Mouse (Mus musculus): ENCODE data around the gene Gnaq. TPM values are rescaled to one million over a fixed set of nuclear protein-coding genes. Genes with fewer than 3 reads are reported as not detected.

The Gnaq gene
- polyA plus RNA-seq, 1 experiment from 2014 or later: 115 TPM

- WGBS: 47% methylated on average over 2 of the region's 2 CpGs
- Histone ChIP-seq H3K27ac (ENCODE audit: low read length) (no peak overlapping the region; the same call in 1 of the 2 replicates), H3K36me3 (ENCODE audit: control insufficient read depth, insufficient read depth, low read length) (peaks cover 6% of the 10 kb centered on the region; the same call in 1 of the 2 replicates), H3K9me3 (replicated peaks; ENCODE audit: control insufficient read depth, low read length, poor library complexity, severe bottlenecking) (no peaks in the 10 kb centered on the region), H3K4me2 (ENCODE audit: low read length) (no peak overlapping the region), H3K4me1 (ENCODE audit: control insufficient read depth, insufficient read depth, low read length) (peaks cover 7% of the 10 kb centered on the region), H3K9ac (ENCODE audit: low read depth, low read length) (no peak overlapping the region), H3K27me3 (ENCODE audit: control insufficient read depth, insufficient read depth, low read depth, low read length) (no peaks in the 10 kb centered on the region), H3K4me3 (ENCODE audit: low read depth, low read length) (no peak overlapping the region)
- no peak for ATAC-seq
These were observed 92.2 kb downstream of the Gnaq start for GRCm38 (mm10) chr19:16224831-16225230.

GRCm38 (mm10) chr19:16231584-16231983, 99.0 kb downstream of the Gnaq start:
- Histone ChIP-seq H3K36me3 (ENCODE audit: control insufficient read depth, insufficient read depth, low read length) (no peaks in the 10 kb centered on the region), H3K4me3 (ENCODE audit: low read depth, low read length) (no peak overlapping the region), H3K4me1 (ENCODE audit: control insufficient read depth, insufficient read depth, low read length) (peaks cover 11% of the 10 kb centered on the region), H3K9ac (ENCODE audit: low read depth, low read length) (no peak overlapping the region), H3K9me3 (replicated peaks; ENCODE audit: control insufficient read depth, low read length, poor library complexity, severe bottlenecking) (no peaks in the 10 kb centered on the region), H3K27me3 (ENCODE audit: control insufficient read depth, insufficient read depth, low read depth, low read length) (no peaks in the 10 kb centered on the region), H3K4me2 (ENCODE audit: low read length) (no peak overlapping the region), H3K27ac (ENCODE audit: low read length) (no peak overlapping the region)
- 92% methylated on average over 1 of the region's 1 CpGs for WGBS
- ATAC-seq: no peak

DNA sequence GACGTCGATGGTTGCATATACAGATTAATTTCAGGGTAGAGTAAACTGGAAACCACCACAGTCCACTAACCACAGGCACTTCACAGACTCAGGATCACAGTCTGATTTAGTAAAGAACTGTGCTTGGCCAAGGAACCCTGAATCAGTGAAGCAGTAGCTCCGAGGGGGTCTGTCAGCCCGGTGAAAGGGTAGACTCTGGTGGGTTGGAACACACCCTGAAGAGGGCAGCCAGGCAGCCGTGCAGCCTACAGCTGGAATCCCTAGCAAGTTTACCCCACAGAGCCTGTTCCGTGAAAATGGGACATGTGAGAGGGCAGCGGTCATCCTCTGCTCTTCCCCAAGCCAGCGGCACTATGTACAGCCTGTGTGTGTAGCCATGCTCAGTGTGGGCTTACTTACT, 103.0 kb downstream of the Gnaq start:
- Histone ChIP-seq H3K4me2 (ENCODE audit: low read length) (no peak overlapping the region), H3K27me3 (ENCODE audit: control insufficient read depth, insufficient read depth, low read depth, low read length) (no peaks in the 10 kb centered on the region), H3K4me3 (ENCODE audit: low read depth, low read length) (no peak overlapping the region), H3K4me1 (ENCODE audit: control insufficient read depth, insufficient read depth, low read length) (peaks cover 37% of the 10 kb centered on the region), H3K36me3 (ENCODE audit: control insufficient read depth, insufficient read depth, low read length) (no peaks in the 10 kb centered on the region), H3K9me3 (replicated peaks; ENCODE audit: control insufficient read depth, low read length, poor library complexity, severe bottlenecking) (no peaks in the 10 kb centered on the region), H3K9ac (ENCODE audit: low read depth, low read length) (no peak overlapping the region), H3K27ac (ENCODE audit: low read length) (no peak overlapping the region)
- 82% methylated on average over 8 of the region's 8 CpGs for WGBS
- ATAC-seq: no peak

DNA sequence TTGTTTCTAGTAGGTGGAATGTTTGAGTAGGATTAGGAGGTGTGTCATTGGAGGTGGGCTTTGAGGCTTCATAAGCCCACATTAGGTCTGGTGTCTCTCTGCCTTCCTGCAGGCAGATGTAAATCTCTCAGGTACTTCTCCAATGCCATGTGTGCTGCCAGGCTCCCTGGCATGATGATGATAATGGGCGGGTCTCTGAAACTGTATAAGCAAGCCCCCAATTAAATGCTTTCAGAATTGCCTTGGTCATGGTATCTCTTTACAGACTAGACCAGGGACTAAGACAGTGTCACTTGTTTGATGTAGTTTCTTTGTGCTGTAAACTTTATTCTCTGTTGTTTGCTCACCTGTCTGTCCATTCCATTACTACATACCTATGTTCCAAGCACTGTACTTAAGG, 104.4 kb downstream of the Gnaq start:
- H3K27ac ChIP-seq (ENCODE audit: low read length): no peak overlapping the region
- peaks cover 43% of the 10 kb centered on the region for H3K4me1 ChIP-seq (ENCODE audit: control insufficient read depth, insufficient read depth, low read length)
- no peaks in the 10 kb centered on the region for H3K9me3 ChIP-seq (replicated peaks; ENCODE audit: control insufficient read depth, low read length, poor library complexity, severe bottlenecking)
- H3K4me3 ChIP-seq (ENCODE audit: low read depth, low read length): no peak overlapping the region
- ATAC-seq: no peak
- H3K36me3 ChIP-seq (ENCODE audit: control insufficient read depth, insufficient read depth, low read length): no peaks in the 10 kb centered on the region
- no peak overlapping the region for H3K4me2 ChIP-seq (ENCODE audit: low read length)
- no peaks in the 10 kb centered on the region for H3K27me3 ChIP-seq (ENCODE audit: control insufficient read depth, insufficient read depth, low read depth, low read length)
- WGBS: 95% methylated on average over 1 of the region's 1 CpGs
- no peak overlapping the region for H3K9ac ChIP-seq (ENCODE audit: low read depth, low read length)

- Histone ChIP-seq H3K4me2 (ENCODE audit: low read length) (no peak overlapping the region), H3K27ac (ENCODE audit: low read length) (peak overlapping the region; percentile 53), H3K4me3 (ENCODE audit: low read depth, low read length) (no peak overlapping the region), H3K36me3 (ENCODE audit: control insufficient read depth, insufficient read depth, low read length) (no peaks in the 10 kb centered on the region), H3K9ac (ENCODE audit: low read depth, low read length) (no peak overlapping the region), H3K4me1 (ENCODE audit: control insufficient read depth, insufficient read depth, low read length) (peaks cover 43% of the 10 kb centered on the region), H3K27me3 (ENCODE audit: control insufficient read depth, insufficient read depth, low read depth, low read length) (no peaks in the 10 kb centered on the region), H3K9me3 (replicated peaks; ENCODE audit: control insufficient read depth, low read length, poor library complexity, severe bottlenecking) (no peaks in the 10 kb centered on the region)
- 0 out of 2 replicates have a peak, but pooled peaks have one; percentile 16 for ATAC-seq
- 55% methylated on average over 4 of the region's 4 CpGs for WGBS
These were observed 105.4 kb downstream of the Gnaq start for GRCm38 (mm10) chr19:16238072-16238471.

DNA sequence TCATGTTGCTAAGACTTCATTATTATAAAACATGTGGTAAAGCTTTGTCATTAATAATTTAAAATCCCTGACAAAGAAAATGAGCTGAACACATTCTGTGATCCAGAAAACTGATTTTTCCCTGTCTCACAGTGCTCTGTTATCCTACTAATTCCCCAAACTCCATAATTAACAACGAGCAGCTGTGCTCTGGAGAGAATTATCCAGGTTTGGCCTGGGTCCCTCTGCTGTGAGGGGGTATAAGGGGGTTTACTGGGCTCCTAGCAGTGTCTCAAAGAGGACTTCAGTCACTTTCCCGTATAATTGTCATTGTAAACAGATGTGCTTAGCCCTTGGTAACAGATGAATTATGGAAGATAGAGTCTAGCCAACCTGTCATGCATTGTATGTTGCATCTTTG, 105.9 kb downstream of the Gnaq start:
- H3K9ac ChIP-seq (ENCODE audit: low read depth, low read length): no peak overlapping the region
- no peaks in the 10 kb centered on the region for H3K36me3 ChIP-seq (ENCODE audit: control insufficient read depth, insufficient read depth, low read length)
- H3K4me1 ChIP-seq (ENCODE audit: control insufficient read depth, insufficient read depth, low read length): peaks cover 45% of the 10 kb centered on the region
- no peak overlapping the region for H3K4me2 ChIP-seq (ENCODE audit: low read length)
- peak overlapping the region; percentile 53 for H3K27ac ChIP-seq (ENCODE audit: low read length)
- peak; percentile 19; the same call in 1 of the 2 replicates for ATAC-seq
- H3K27me3 ChIP-seq (ENCODE audit: control insufficient read depth, insufficient read depth, low read depth, low read length): no peaks in the 10 kb centered on the region
- H3K4me3 ChIP-seq (ENCODE audit: low read depth, low read length): no peak overlapping the region
- H3K9me3 ChIP-seq (replicated peaks; ENCODE audit: control insufficient read depth, low read length, poor library complexity, severe bottlenecking): no peaks in the 10 kb centered on the region
- WGBS: 14% methylated on average over 2 of the region's 2 CpGs

- ATAC-seq: no peak
- no peak overlapping the region for H3K4me2 ChIP-seq (ENCODE audit: low read length)
- H3K4me3 ChIP-seq (ENCODE audit: low read depth, low read length): no peak overlapping the region
These were observed 110.1 kb downstream of the Gnaq start for GRCm38 (mm10) chr19:16242708-16243107.

GRCm38 (mm10) chr19:16249025-16249424, 116.4 kb downstream of the Gnaq start:
- 99% methylated on average over 2 of the region's 2 CpGs for WGBS
- no peak overlapping the region for H3K27ac ChIP-seq (ENCODE audit: low read length)
- H3K4me1 ChIP-seq (ENCODE audit: control insufficient read depth, insufficient read depth, low read length): peaks cover 35% of the 10 kb centered on the region
- H3K27me3 ChIP-seq (ENCODE audit: control insufficient read depth, insufficient read depth, low read depth, low read length): no peaks in the 10 kb centered on the region
- H3K4me2 ChIP-seq (ENCODE audit: low read length): no peak overlapping the region
- no peak for ATAC-seq
- H3K9ac ChIP-seq (ENCODE audit: low read depth, low read length): no peak overlapping the region
- no peak overlapping the region for H3K4me3 ChIP-seq (ENCODE audit: low read depth, low read length)
- no peaks in the 10 kb centered on the region for H3K36me3 ChIP-seq (ENCODE audit: control insufficient read depth, insufficient read depth, low read length)
- H3K9me3 ChIP-seq (replicated peaks; ENCODE audit: control insufficient read depth, low read length, poor library complexity, severe bottlenecking): no peaks in the 10 kb centered on the region

More at GRCm38 (mm10) chr19:16242708-16243107, 110.1 kb downstream of the Gnaq start:
- Histone ChIP-seq H3K9ac (ENCODE audit: low read depth, low read length) (no peak overlapping the region), H3K36me3 (ENCODE audit: control insufficient read depth, insufficient read depth, low read length) (no peaks in the 10 kb centered on the region), H3K4me1 (ENCODE audit: control insufficient read depth, insufficient read depth, low read length) (peaks cover 43% of the 10 kb centered on the region), H3K9me3 (replicated peaks; ENCODE audit: control insufficient read depth, low read length, poor library complexity, severe bottlenecking) (no peaks in the 10 kb centered on the region), H3K27me3 (ENCODE audit: control insufficient read depth, insufficient read depth, low read depth, low read length) (no peaks in the 10 kb centered on the region), H3K27ac (ENCODE audit: low read length) (no peak overlapping the region)
- 63% methylated on average over 3 of the region's 3 CpGs for WGBS

DNA sequence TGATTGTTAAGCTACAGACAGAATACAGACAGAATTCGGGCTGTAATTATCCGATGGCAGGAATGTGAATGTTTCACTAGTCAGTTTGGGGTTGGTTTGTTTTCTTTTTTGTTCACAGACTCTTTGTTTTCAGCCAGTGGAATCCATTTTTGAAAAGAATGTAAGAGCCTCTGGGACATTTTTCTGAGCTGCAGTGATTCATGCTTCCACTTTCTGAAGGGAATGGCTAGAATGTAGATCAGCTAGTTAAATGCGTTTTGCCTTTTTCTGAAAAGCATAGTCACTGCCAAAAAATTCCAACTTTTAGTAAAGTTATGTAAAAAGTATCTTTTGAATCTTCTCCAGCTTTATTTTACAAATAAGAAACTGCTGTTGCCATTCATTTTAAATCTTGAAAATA, 118.3 kb downstream of the Gnaq start:
- H3K27ac ChIP-seq (ENCODE audit: low read length): no peak overlapping the region

More for the DNA sequence above, 118.3 kb downstream of the Gnaq start:
- Histone ChIP-seq H3K36me3 (ENCODE audit: control insufficient read depth, insufficient read depth, low read length) (no peaks in the 10 kb centered on the region), H3K4me1 (ENCODE audit: control insufficient read depth, insufficient read depth, low read length) (peaks cover 33% of the 10 kb centered on the region), H3K4me3 (ENCODE audit: low read depth, low read length) (no peak overlapping the region), H3K9me3 (replicated peaks; ENCODE audit: control insufficient read depth, low read length, poor library complexity, severe bottlenecking) (no peaks in the 10 kb centered on the region), H3K9ac (ENCODE audit: low read depth, low read length) (no peak overlapping the region), H3K27me3 (ENCODE audit: control insufficient read depth, insufficient read depth, low read depth, low read length) (no peaks in the 10 kb centered on the region), H3K4me2 (ENCODE audit: low read length) (no peak overlapping the region)
- 23% methylated on average over 3 of the region's 3 CpGs for WGBS
- ATAC-seq: no peak

Data from midbrain, embryonic 16.5 days (tissue).